Mouse (Mus musculus): ENCODE measurements around the gene Cttnbp2.

Cttnbp2 gene

GRCm38 (mm10) chr6:18466227-18466626 lies 48.4 kb downstream of the Cttnbp2 start:
- DNase-seq = no peak

DNA sequence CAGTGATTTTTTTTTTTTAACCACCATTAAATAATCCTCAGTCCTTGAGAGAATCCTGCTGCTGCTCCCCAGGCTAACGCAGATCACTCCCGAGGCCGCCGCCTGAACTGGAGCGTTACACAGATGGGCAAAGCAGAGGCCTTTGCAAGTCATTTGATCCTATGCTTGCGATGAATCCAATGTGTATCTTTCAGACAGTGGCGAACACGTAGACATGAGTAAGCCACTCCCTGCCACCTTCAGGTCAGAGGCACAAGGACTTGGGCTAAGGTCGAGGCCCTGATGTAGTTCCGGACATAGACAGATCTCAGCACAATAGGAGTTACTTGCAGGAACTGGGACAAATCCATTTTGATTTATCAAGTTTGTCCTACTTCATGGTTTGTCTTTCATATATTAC lies 49.0 kb downstream of the Cttnbp2 start:
- no peak for DNase-seq

GRCm38 (mm10) chr6:18459657-18460056 lies 55.0 kb downstream of the Cttnbp2 start:
- DNase-seq = no peak

DNA sequence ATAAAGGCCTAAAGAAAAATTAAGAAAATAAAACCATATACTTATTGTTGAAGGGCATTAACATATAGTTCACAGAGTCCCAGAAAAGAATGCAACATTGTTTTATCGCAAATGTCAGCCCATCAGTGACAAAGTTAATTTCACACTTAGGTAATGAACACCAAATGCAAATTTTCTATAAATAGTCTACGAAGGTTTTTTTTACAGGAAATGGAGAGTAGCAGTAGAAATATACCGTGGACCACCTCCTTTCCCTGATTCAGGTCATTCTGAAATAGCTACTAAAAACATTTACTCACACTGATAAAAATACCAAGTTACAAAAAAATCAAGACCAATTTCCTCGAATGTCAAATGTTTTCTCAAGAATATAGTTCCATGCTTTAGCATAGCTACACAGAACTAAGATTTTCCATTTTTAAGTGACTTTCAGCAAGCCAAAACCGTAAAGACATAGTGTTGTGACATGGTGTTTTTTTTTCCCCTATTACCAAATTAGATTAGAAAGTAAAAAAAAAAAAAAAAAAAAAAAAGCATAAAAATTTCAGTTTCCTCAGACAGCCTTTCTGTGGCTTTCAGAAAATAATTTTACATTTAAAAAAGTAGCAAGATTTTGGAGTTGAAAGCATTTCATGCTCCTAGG lies 64.0 kb downstream of the Cttnbp2 start:
- DNase-seq = no peak

DNA sequence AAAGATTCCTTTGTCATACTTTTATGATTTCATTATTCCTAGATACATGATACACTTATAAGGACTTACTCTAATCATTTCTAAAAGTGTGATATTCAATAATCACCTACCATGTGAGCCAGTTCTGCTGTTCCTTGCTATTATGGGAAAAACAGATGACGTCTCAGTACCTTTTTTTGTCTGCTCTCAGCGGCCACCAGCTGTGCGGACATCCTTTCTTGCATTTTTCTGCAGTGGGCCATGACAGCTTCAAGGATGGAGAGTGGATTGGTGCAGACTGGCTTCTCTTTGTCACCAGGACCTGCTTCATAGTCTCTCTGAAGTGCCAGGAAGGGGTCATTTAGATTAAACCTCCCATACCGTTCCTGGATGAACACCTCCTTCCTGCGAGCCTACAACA lies 66.6 kb downstream of the Cttnbp2 start:
- DNase-seq = no peak

DNA sequence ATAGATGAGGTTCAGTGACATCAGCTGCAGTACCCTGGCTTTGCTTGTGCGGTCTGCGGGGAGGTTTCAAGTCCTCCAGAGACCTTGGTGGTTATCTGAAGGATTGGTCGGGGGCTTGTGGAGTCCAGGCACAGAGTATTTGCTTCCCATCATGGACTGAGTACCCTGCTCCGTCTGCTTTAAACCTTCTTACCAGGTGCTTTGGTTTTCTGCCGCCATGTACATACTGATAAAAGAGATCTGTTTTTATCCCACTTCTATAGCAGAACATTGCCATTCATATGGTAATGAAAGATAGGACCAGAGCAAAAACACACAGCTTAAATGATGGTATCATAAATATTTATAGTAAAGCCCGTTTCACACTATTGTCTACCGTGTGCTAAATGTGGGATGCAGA lies 67.7 kb downstream of the Cttnbp2 start:
- no peak for DNase-seq

- DNase-seq = no peak
These were observed 68.3 kb downstream of the Cttnbp2 start for GRCm38 (mm10) chr6:18446359-18446758.

GRCm38 (mm10) chr6:18445747-18446146 lies 68.9 kb downstream of the Cttnbp2 start:
- DNase-seq = no peak

DNA sequence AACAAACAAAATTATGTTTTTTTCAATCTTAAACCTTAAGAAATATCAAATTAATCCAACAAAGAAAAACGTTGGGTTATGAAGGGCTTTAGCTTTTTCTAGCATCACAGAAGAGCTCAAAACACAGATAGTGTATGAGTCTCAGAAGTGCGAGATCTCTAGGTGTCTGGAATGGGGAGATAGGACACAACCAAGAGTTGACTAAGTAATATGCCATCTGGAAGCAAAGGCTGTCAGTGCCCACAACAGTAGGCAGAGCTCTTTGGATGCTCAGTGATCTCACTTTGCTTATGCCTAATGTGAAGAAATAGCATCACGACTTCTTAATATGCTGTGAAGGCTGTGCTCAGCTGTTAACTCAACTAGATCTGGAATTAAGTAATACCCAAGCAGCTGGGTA lies 72.3 kb downstream of the Cttnbp2 start:
- DNase-seq = no peak

- DNase-seq = no peak
These were observed 73.6 kb downstream of the Cttnbp2 start for GRCm38 (mm10) chr6:18440918-18441532.

- no peak for DNase-seq
These were observed 78.4 kb downstream of the Cttnbp2 start for GRCm38 (mm10) chr6:18436127-18436812.

DNA sequence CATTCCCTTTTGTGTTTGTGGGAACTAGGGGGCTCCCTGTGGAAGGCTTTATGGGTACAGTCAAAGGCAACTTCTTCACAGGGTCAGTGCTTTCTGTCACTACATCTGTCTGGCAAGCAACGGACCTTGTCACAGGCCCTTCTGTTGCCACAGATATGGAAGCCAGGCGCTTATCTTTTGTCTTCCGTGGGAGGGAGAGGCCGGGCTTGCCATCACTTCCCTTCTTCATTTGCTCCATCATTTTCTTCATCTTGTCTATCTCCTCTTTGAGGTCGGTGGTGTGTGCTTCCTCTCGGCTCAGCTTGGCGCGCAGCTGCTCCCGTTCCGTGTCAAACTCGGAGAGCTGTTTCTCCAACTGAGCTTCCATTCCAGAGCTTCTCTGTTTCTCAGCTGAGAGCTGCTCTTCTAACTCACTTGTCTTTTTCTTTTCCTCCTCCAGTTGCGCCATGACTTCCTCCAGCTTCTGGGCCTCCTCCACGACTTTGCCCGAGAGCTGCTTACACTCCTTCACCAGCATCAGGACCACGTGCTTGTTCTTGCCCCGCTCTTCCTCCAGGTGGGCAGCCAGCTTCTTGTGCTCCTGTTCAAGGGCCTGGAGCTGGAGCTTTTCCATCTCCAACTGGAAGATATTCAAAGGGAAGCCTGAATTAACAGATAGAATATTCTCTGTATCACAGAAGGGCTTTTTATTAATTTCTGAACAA lies 79.7 kb downstream of the Cttnbp2 start:
- no peak for DNase-seq

GRCm38 (mm10) chr6:18434355-18434754 lies 80.3 kb downstream of the Cttnbp2 start:
- no peak for DNase-seq

GRCm38 (mm10) chr6:18432362-18432761 lies 82.3 kb downstream of the Cttnbp2 start:
- no peak for DNase-seq

GRCm38 (mm10) chr6:18431891-18432290 lies 82.8 kb downstream of the Cttnbp2 start:
- DNase-seq = no peak

DNA sequence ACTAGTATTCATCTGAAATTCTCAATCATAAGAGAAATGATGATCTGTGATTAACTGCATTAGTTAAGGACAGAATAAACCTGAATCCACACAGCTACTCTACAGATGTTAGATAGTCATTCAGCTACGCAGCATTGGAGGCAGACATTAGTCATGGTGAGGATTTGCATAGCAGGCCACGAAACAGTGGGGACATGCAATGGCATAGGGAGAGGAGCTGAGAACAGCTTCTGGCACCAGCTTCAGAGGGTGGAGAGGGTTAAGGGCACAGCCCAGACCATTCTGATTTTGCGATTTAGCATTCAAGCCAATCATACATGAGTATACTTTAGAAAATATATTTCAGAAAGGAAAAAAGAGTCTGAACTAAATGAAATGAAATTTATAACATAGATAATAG lies 84.6 kb downstream of the Cttnbp2 start:
- DNase-seq = no peak

GRCm38 (mm10) chr6:18424822-18425221 lies 89.8 kb downstream of the Cttnbp2 start:
- DNase-seq = no peak

DNA sequence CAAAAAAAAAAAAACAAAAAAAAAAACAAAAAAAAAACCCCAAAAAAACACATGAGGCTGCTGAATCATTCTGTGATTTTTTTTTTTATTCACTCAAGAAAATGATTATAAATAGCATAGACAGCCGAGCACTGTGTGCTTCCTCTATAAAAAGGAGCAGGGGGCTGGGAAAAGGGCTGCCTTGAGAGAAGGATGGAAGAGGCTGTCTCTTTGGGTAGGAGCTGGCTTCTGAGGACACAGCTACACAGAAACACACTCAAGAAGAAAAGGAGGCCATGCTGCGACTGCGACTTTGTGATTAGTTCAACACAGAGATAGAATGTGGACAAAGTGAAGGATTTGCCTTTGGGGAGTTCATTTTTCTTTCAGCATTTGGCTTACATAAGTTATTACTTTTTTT lies 90.3 kb downstream of the Cttnbp2 start:
- no peak for DNase-seq

- DNase-seq = no peak
These were observed 91.5 kb downstream of the Cttnbp2 start for GRCm38 (mm10) chr6:18423112-18423511.

- no peak for DNase-seq
These were observed 93.1 kb downstream of the Cttnbp2 start for GRCm38 (mm10) chr6:18421561-18421960.

GRCm38 (mm10) chr6:18420660-18421059 lies 94.0 kb downstream of the Cttnbp2 start:
- no peak for DNase-seq

GRCm38 (mm10) chr6:18417866-18418454 lies 96.7 kb downstream of the Cttnbp2 start:
- no peak for DNase-seq

DNA sequence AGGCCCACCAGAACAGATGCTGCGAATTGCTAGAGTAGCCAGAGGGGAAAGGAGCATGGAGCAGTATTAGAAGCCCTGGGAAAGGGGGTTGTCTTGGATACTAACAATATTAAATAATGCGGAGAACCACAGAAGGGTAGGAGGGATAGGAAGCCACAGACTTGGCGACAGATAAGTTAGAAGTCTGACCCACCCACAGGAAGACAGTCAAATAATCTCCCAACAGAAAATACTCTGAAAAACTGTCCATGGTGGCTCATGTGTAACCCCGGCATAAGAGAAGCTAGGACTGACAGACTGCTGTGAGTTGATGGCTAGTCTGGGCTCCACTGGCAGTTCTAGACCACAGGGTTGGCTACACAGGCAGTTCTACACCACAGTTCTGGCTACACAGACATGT lies 98.7 kb downstream of the Cttnbp2 start:
- no peak for DNase-seq

All from spleen, adult 18-20 months (tissue).